Mouse (Mus musculus) C2C12 (cell line): Measurements from ENCODE around the gene Gsk3b.

ENCODE experiments used
- CTCF ChIP-seq: IDR thresholded peaks from one replicate; pipeline ENCODE4 v1.5.1; 2011; ENCODE audit not compliant: control insufficient read depth, insufficient read depth, insufficient read length
- FOSL1 ChIP-seq: IDR thresholded peaks from one replicate; pipeline ENCODE4 v1.8.0; 2011; ENCODE audit warnings: mild to moderate bottlenecking, low read length; ENCODE audit not compliant: poor library complexity, insufficient read depth, severe bottlenecking
- MAX ChIP-seq: IDR thresholded peaks from one replicate; pipeline ENCODE4 v1.6.1; 2011; ENCODE audit warnings: mild to moderate bottlenecking, control low read depth
- MYOD1 ChIP-seq: IDR thresholded peaks from one replicate; pipeline ENCODE4 v1.6.1; 2011; ENCODE audit warnings: low read depth; ENCODE audit not compliant: control insufficient read depth, insufficient read length
- MYOG ChIP-seq: IDR thresholded peaks from one replicate; pipeline ENCODE4 v1.6.1; 2011; ENCODE audit not compliant: control insufficient read depth, insufficient read length; ENCODE audit errors: extremely low read depth
- USF1 ChIP-seq: IDR thresholded peaks from one replicate; pipeline ENCODE4 v1.6.1; 2011; ENCODE audit warnings: low read depth, mild to moderate bottlenecking, control low read depth, moderate library complexity

- no peak for TF ChIP-seq CTCF
- TF ChIP-seq MYOG = no peak
- no peak for TF ChIP-seq MAX
- no peak for TF ChIP-seq USF1
- no peak for TF ChIP-seq MYOD1
- TF ChIP-seq FOSL1 = no peak
These were observed 161.7 kb downstream of the Gsk3b start for GRCm38 (mm10) chr16:38250467-38250866.
